ENCODE assay signal across 9 mouse cellular contexts in genomic region chr8:128551421-128552139, GRCm38 (mm10).
DNase-seq lines count a peak whose midpoint lies in the region; ATAC-seq lines count a peak whose summit lies in the region.
"Had no signal": no experiment of that assay in that cellular context is flagged by ENCODE, and none has a peak within 500 bp of the region (broad histone marks: within the 10 kb centered on the region; RNA-seq: fewer than 3 reads in every experiment).

No protein-coding gene starts in this region.

- H3K4me3 ChIP-seq in hindbrain, embryonic 10.5 days = no peak overlapping the region
- H3K4me3 ChIP-seq in hindbrain, embryonic 12.5 days = no peak overlapping the region
- H3K4me3 ChIP-seq in forebrain, embryonic 11.5 days (ENCODE audit: low read depth, low read length) = no peak overlapping the region
- H3K4me3 ChIP-seq: myocyte had no signal

- H3K4me2 ChIP-seq in hindbrain, embryonic 12.5 days (replicated peaks) = no peak overlapping the region
- no peak overlapping the region for H3K4me2 ChIP-seq in forebrain, embryonic 11.5 days (ENCODE audit: low read depth, low read length, severe bottlenecking)

- H3K4me1 ChIP-seq in hindbrain, embryonic 10.5 days (replicated peaks) = no peaks in the 10 kb centered on the region
- no peaks in the 10 kb centered on the region for H3K4me1 ChIP-seq in hindbrain, embryonic 12.5 days
- no peaks in the 10 kb centered on the region for H3K4me1 ChIP-seq in forebrain, embryonic 11.5 days (replicated peaks; ENCODE audit: control insufficient read depth, insufficient read depth, low read length)

- WGBS in hindbrain, embryonic 10.5 days = 57% methylated on average over 15 of the region's 15 CpGs
- WGBS in hindbrain, embryonic 12.5 days = 54% methylated on average over 15 of the region's 15 CpGs
- 60% methylated on average over 15 of the region's 15 CpGs for WGBS in forebrain, embryonic 11.5 days

- no peaks in the 10 kb centered on the region for H3K9me3 ChIP-seq in hindbrain, embryonic 10.5 days
- no peaks in the 10 kb centered on the region for H3K9me3 ChIP-seq in hindbrain, embryonic 12.5 days (replicated peaks)
- no peaks in the 10 kb centered on the region for H3K9me3 ChIP-seq in forebrain, embryonic 11.5 days (ENCODE audit: control insufficient read depth, low read length)

- no peak overlapping the region for H3K27ac ChIP-seq in hindbrain, embryonic 10.5 days
- no peak overlapping the region for H3K27ac ChIP-seq in hindbrain, embryonic 12.5 days
- no peak overlapping the region for H3K27ac ChIP-seq in forebrain, embryonic 11.5 days (ENCODE audit: low read depth, low read length)

- no peak overlapping the region for H3K9ac ChIP-seq in hindbrain, embryonic 12.5 days
- H3K9ac ChIP-seq in forebrain, embryonic 11.5 days (ENCODE audit: low read length) = no peak overlapping the region

- no peaks in the 10 kb centered on the region for H3K27me3 ChIP-seq in hindbrain, embryonic 10.5 days (ENCODE audit: insufficient read depth, poor library complexity, severe bottlenecking)
- no peaks in the 10 kb centered on the region for H3K27me3 ChIP-seq in hindbrain, embryonic 12.5 days
- H3K27me3 ChIP-seq in forebrain, embryonic 11.5 days (ENCODE audit: control insufficient read depth, insufficient read depth, low read length) = no peaks in the 10 kb centered on the region

- ATAC-seq in hindbrain, embryonic 12.5 days (ENCODE audit: low FRiP score) = no peak
- peak; percentile 18; the same call in 1 of the 2 replicates for ATAC-seq in forebrain, embryonic 11.5 days (replicated peaks; ENCODE audit: low FRiP score)
- ATAC-seq in hematopoietic stem cell, adult 5-6 weeks (replicated peaks in 1 of 2; ENCODE audit: insufficient read depth in 1 of 2, low FRiP score in 2 of 2, low TSS enrichment in 1 of 2, low read depth in 1 of 2, poor library complexity in 2 of 2, severe bottlenecking in 2 of 2) = peak; percentile 78 to 91; a peak in 3 of 4 replicates
- ATAC-seq in monocyte, adult 5-6 weeks (replicated peaks; ENCODE audit: insufficient number of reproducible peaks, low FRiP score, low TSS enrichment, poor library complexity, severe bottlenecking) = peak; percentile 79

- peak; percentile 63 for DNase-seq in hindbrain, embryonic 10.5 days (ENCODE audit: low spot score)
- peak; percentile 50 for DNase-seq in c-Kit-positive CD71-negative TER-119-negative erythroid progenitor cells, embryonic 14.5 days (ENCODE audit: low read depth)
- peak; percentile 81 for DNase-seq in forebrain, embryonic 11.5 days (ENCODE audit: low spot score)
- DNase-seq in left cerebral cortex, adult 8-10 months (ENCODE audit: low spot score in 2 of 2) = peak; percentile 18 to 44
- peak; percentile 46 to 73 for DNase-seq in spleen, postnatal 10 days (ENCODE audit: low spot score in 2 of 2)

- H3K36me3 ChIP-seq in hindbrain, embryonic 10.5 days = no peaks in the 10 kb centered on the region
- no peaks in the 10 kb centered on the region for H3K36me3 ChIP-seq in hindbrain, embryonic 12.5 days
- no peaks in the 10 kb centered on the region for H3K36me3 ChIP-seq in forebrain, embryonic 11.5 days (ENCODE audit: control insufficient read depth, insufficient read depth, low read length)

Comparison
In these comparisons a context has a peak if more than half of its experiments do, and no peak if none do; other contexts are left out.
1. DNase-seq: peak in every context shown above with its lines; median percentile 81 in forebrain, embryonic 11.5 days; 63 in hindbrain, embryonic 10.5 days; 60 in spleen, postnatal 10 days; 50 in c-Kit-positive CD71-negative TER-119-negative erythroid progenitor cells, embryonic 14.5 days; 31 in left cerebral cortex, adult 8-10 months.